Mouse (Mus musculus): ENCODE data around the gene Mobp.
"Not testable (repeated sequence)": the region's sequence is repeated elsewhere in the genome, so short reads cannot be mapped to it uniquely, and the experiment has no call there.

Gene Mobp

GRCm38 (mm10) chr9:120149222-120149828 is at the start of gene Mobp:
Gene Mobp (plus strand): TSS chr9:120149707.
- no peak for DNase-seq

- no peak for DNase-seq
Measured at GRCm38 (mm10) chr9:120101165-120101564, 48.3 kb upstream of the Mobp start.

GRCm38 (mm10) chr9:120108953-120109352 is 40.6 kb upstream of the Mobp start:
- not testable (repeated sequence) for DNase-seq

- peak; percentile 97 for DNase-seq
Measured at GRCm38 (mm10) chr9:120110211-120111018, 39.1 kb upstream of the Mobp start, which contains the start of gene Slc25a38. Gene Slc25a38 (plus strand): TSS chr9:120110374.

- no peak for DNase-seq
Measured at GRCm38 (mm10) chr9:120111156-120111945, 38.2 kb upstream of the Mobp start.

GRCm38 (mm10) chr9:120112472-120112871 is 37.0 kb upstream of the Mobp start:
- DNase-seq = no peak

GRCm38 (mm10) chr9:120113456-120113855 is 36.1 kb upstream of the Mobp start:
- no peak for DNase-seq

GRCm38 (mm10) chr9:120114051-120114788 is 35.3 kb upstream of the Mobp start:
- no peak for DNase-seq

GRCm38 (mm10) chr9:120114789-120115151 is 34.7 kb upstream of the Mobp start:
- no peak for DNase-seq

GRCm38 (mm10) chr9:120115580-120115979 is 33.9 kb upstream of the Mobp start:
- DNase-seq = no peak

- no peak for DNase-seq
Measured at GRCm38 (mm10) chr9:120116184-120116624, 33.3 kb upstream of the Mobp start.

- no peak for DNase-seq
Measured at GRCm38 (mm10) chr9:120118212-120118611, 31.3 kb upstream of the Mobp start.

GRCm38 (mm10) chr9:120120503-120120902 is 29.0 kb upstream of the Mobp start:
- DNase-seq = no peak

- DNase-seq = no peak
Measured at GRCm38 (mm10) chr9:120126868-120127267, 22.6 kb upstream of the Mobp start.

GRCm38 (mm10) chr9:120127538-120128251 is 21.8 kb upstream of the Mobp start, which contains the start of gene Rpsa:
Gene Rpsa (plus strand): TSS chr9:120127689.
- DNase-seq = peak; percentile 97

- no peak for DNase-seq
Measured at GRCm38 (mm10) chr9:120129276-120129675, 20.2 kb upstream of the Mobp start.

- no peak for DNase-seq
Measured at GRCm38 (mm10) chr9:120131784-120132288, 17.7 kb upstream of the Mobp start.

GRCm38 (mm10) chr9:120132980-120133754 is 16.3 kb upstream of the Mobp start:
- no peak for DNase-seq

GRCm38 (mm10) chr9:120133755-120134475 is 15.6 kb upstream of the Mobp start:
- no peak for DNase-seq

- no peak for DNase-seq
Measured at GRCm38 (mm10) chr9:120134529-120135160, 14.9 kb upstream of the Mobp start.
